Comparison of ENCODE assay signal across 8 mouse cellular contexts in the genomic region with DNA sequence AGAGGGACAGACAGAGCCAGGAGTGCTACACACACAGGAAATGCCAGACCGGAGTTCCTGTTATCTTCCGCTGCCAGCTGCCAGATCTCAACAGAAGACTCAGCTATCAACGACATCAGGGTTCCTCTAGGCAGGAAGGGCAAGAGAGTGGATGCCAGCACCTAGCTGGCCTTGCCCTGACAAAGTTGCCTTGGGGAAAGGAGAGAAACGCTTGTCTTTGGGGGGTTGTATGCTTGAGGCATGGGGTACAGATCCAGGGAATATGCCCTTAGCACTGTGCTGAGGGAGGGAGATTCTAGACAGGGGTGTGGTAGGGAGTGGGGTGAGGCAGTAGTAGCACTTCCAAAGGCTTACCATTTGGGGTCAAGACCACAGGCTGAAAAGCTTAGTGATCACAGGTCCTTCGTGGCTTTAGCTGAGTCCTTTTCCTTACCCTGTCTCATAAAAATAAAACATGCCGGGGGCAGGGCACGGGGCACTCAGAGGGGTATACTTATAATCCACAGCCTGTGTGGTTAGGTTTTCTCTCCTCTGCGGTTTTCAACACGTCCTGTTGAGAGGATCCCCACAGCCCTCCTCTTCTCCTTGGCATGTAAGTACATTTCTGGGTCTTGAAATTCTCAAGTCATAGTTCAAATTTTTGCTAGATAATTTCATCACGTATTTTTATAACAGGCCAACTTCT. TPM values are rescaled to one million over a fixed set of nuclear protein-coding genes. Genes with fewer than 3 reads are reported as not detected.
DNase-seq lines count a peak whose midpoint lies in the region; ATAC-seq lines count a peak whose summit lies in the region.

No protein-coding gene starts in this region.

- no peak for ATAC-seq in midbrain, embryonic 11.5 days (ENCODE audit: low FRiP score)
- ATAC-seq in heart, embryonic 15.5 days (replicated peaks; ENCODE audit: insufficient number of reproducible peaks, insufficient read depth, low FRiP score, low read depth), result no peak

- H3K4me2 ChIP-seq in midbrain, embryonic 11.5 days, result no peak overlapping the region
- peak overlapping the region; percentile 79 for H3K4me2 ChIP-seq in heart, embryonic 15.5 days

- no peaks in the 10 kb centered on the region for H3K9me3 ChIP-seq in midbrain, embryonic 11.5 days (ENCODE audit: control insufficient read depth, low read length)
- no peaks in the 10 kb centered on the region for H3K9me3 ChIP-seq in midbrain, embryonic 10.5 days (replicated peaks)
- H3K9me3 ChIP-seq in heart, embryonic 15.5 days (replicated peaks), result no peaks in the 10 kb centered on the region

- H3K27ac ChIP-seq in midbrain, embryonic 11.5 days (ENCODE audit: low read depth, low read length), result no peak overlapping the region
- no peak overlapping the region for H3K27ac ChIP-seq in midbrain, embryonic 10.5 days (replicated peaks)
- peak overlapping the region; percentile 95 for H3K27ac ChIP-seq in heart, embryonic 15.5 days

- no peaks in the 10 kb centered on the region for H3K27me3 ChIP-seq in midbrain, embryonic 11.5 days (ENCODE audit: control insufficient read depth, insufficient read depth, low read length)
- H3K27me3 ChIP-seq in midbrain, embryonic 10.5 days (ENCODE audit: low read depth, poor library complexity, severe bottlenecking), result peaks cover 34% of the 10 kb centered on the region
- H3K27me3 ChIP-seq in heart, embryonic 15.5 days, result no peaks in the 10 kb centered on the region

- H3K4me3 ChIP-seq in midbrain, embryonic 11.5 days (ENCODE audit: low read depth, low read length), result no peak overlapping the region
- H3K4me3 ChIP-seq in midbrain, embryonic 10.5 days, result no peak overlapping the region
- no peak overlapping the region; the same call in 1 of the 2 replicates for H3K4me3 ChIP-seq in heart, embryonic 15.5 days

- no peaks in the 10 kb centered on the region for H3K36me3 ChIP-seq in midbrain, embryonic 11.5 days (ENCODE audit: control insufficient read depth, insufficient read depth, low read length)
- no peaks in the 10 kb centered on the region for H3K36me3 ChIP-seq in midbrain, embryonic 10.5 days
- no peaks in the 10 kb centered on the region for H3K36me3 ChIP-seq in heart, embryonic 15.5 days

- DNase-seq in midbrain, embryonic 11.5 days (ENCODE audit: low spot score, missing footprints), result peak; percentile 79
- DNase-seq in midbrain, embryonic 10.5 days (ENCODE audit: low spot score), result no peak
- DNase-seq in lung, postnatal 10 days, result peak; percentile 64
- DNase-seq in thymus, postnatal 10 days (ENCODE audit: low spot score in 2 of 2), result peak; percentile 71 to 75
- DNase-seq in layer of hippocampus, postnatal 10 days (ENCODE audit: low spot score in 2 of 2), result no peak
- no peak for DNase-seq in gastrocnemius, adult 18-20 months (ENCODE audit: low spot score)
- no peak for DNase-seq in frontal cortex, adult 2 months (ENCODE audit: extremely low spot score in 1 of 2, low spot score in 1 of 2)

- peaks cover 3% of the 10 kb centered on the region; the same call in 1 of the 2 replicates for H3K4me1 ChIP-seq in midbrain, embryonic 11.5 days (ENCODE audit: control insufficient read depth, insufficient read depth, low read length)
- peaks cover 47% of the 10 kb centered on the region for H3K4me1 ChIP-seq in midbrain, embryonic 10.5 days
- peaks cover 51% of the 10 kb centered on the region for H3K4me1 ChIP-seq in heart, embryonic 15.5 days (replicated peaks)

- 77% methylated on average over 10 of the region's 10 CpGs for WGBS in midbrain, embryonic 11.5 days
- 69% methylated on average over 10 of the region's 10 CpGs for WGBS in midbrain, embryonic 10.5 days
- 34% methylated on average over 10 of the region's 10 CpGs for WGBS in heart, embryonic 15.5 days

- H3K9ac ChIP-seq in midbrain, embryonic 11.5 days (ENCODE audit: low read length), result no peak overlapping the region
- H3K9ac ChIP-seq in heart, embryonic 15.5 days, result no peak overlapping the region

RNA-seq across cellular contexts. Expression of gene Ifngr2, which starts 1.1 kb away (rescaled TPM):
- polyA plus RNA-seq in midbrain, embryonic 11.5 days (2014; fragmentation: Nextera tagmentation; extraction: Ambion mirVana), result 33.1 and 34.8 TPM in 2 replicates
- polyA plus RNA-seq in midbrain, embryonic 10.5 days (2016; fragmentation: Nextera tagmentation; extraction: Ambion mirVana), result 23.8 and 34.5 TPM in 2 replicates
- 114 and 129 TPM in 2 replicates for polyA plus RNA-seq in heart, embryonic 15.5 days (2015; fragmentation: Nextera tagmentation; extraction: Ambion mirVana)
- total RNA-seq in layer of hippocampus, postnatal 10 days (2021), result 100 to 1,000 TPM in 1 of 2 experiments, 10 to 100 TPM in 1; 73.3 to 106 TPM
- total RNA-seq in gastrocnemius, adult 18-20 months (2021), result 10 to 100 TPM; 52.7 to 61.5 TPM
- 18.0 and 27.4 TPM in 2 replicates for polyA plus RNA-seq in frontal cortex, adult 2 months (2012; rRNA removed)

RNA-seq across cellular contexts. Expression of gene Tmem50b, which starts 51.9 kb away (rescaled TPM):
- 53.2 and 55.7 TPM in 2 replicates for polyA plus RNA-seq in midbrain, embryonic 11.5 days (2014; fragmentation: Nextera tagmentation; extraction: Ambion mirVana)
- 41.4 and 43.3 TPM in 2 replicates for polyA plus RNA-seq in midbrain, embryonic 10.5 days (2016; fragmentation: Nextera tagmentation; extraction: Ambion mirVana)
- polyA plus RNA-seq in heart, embryonic 15.5 days (2015; fragmentation: Nextera tagmentation; extraction: Ambion mirVana), result 55.7 and 59.1 TPM in 2 replicates
- 100 to 1,000 TPM; 114 to 119 TPM for total RNA-seq in layer of hippocampus, postnatal 10 days (2021)
- total RNA-seq in gastrocnemius, adult 18-20 months (2021), result 10 to 100 TPM; 13.1 to 15.1 TPM
- 92.5 and 96.4 TPM in 2 replicates for polyA plus RNA-seq in frontal cortex, adult 2 months (2012; rRNA removed)

Comparison
In these comparisons a context has a peak if more than half of its experiments do, and no peak if none do; other contexts are left out.
1. DNase-seq: peak in midbrain, embryonic 11.5 days (single experiment), lung, postnatal 10 days (single experiment) and thymus, postnatal 10 days (2 of 2); none in midbrain, embryonic 10.5 days (single experiment), layer of hippocampus, postnatal 10 days (0 of 2), gastrocnemius, adult 18-20 months (single experiment) and frontal cortex, adult 2 months (0 of 2).